Mouse (Mus musculus) C2C12 (cell line): ENCODE data around the gene Arl4c. TPM values are rescaled to one million over a fixed set of nuclear protein-coding genes. Genes with fewer than 3 reads are reported as not detected.

Source experiments
- H3K27me3 ChIP-seq: one replicate; pipeline ENCODE4 v1.6.1; 2011; ENCODE audit not compliant: control insufficient read depth, insufficient read depth, insufficient read length
- H3K36me3 ChIP-seq: one replicate; pipeline ENCODE4 v1.6.1; 2011; ENCODE audit not compliant: control insufficient read depth, insufficient read depth
- H3K4me3 ChIP-seq: one replicate; pipeline ENCODE4 v1.5.1; 2011; ENCODE audit warnings: mild to moderate bottlenecking, control low read depth; ENCODE audit not compliant: poor library complexity, insufficient read depth, severe bottlenecking
- H3K79me2 ChIP-seq: one replicate; pipeline ENCODE4 v1.6.1; 2011; ENCODE audit not compliant: control insufficient read depth, insufficient read depth
- H3K79me3 ChIP-seq: one replicate; pipeline ENCODE4 v1.6.1; 2011; ENCODE audit warnings: low read depth, control low read depth
- H3ac ChIP-seq: one replicate; pipeline ENCODE3; 2011; ENCODE audit warnings: low read depth; ENCODE audit not compliant: control insufficient read depth, insufficient read length
- CEBPB ChIP-seq: IDR thresholded peaks from one replicate; pipeline ENCODE4 v1.6.1; 2011; ENCODE audit warnings: low read depth, mild to moderate bottlenecking, control low read depth, moderate library complexity
- CTCF ChIP-seq: IDR thresholded peaks from one replicate; pipeline ENCODE4 v1.5.1; 2011; ENCODE audit not compliant: control insufficient read depth, insufficient read depth, insufficient read length
- FOSL1 ChIP-seq: IDR thresholded peaks from one replicate; pipeline ENCODE4 v1.8.0; 2011; ENCODE audit warnings: mild to moderate bottlenecking, low read length; ENCODE audit not compliant: poor library complexity, insufficient read depth, severe bottlenecking
- MAX ChIP-seq: IDR thresholded peaks from one replicate; pipeline ENCODE4 v1.6.1; 2011; ENCODE audit warnings: mild to moderate bottlenecking, control low read depth
- MYOD1 ChIP-seq: IDR thresholded peaks from one replicate; pipeline ENCODE4 v1.6.1; 2011; ENCODE audit warnings: low read depth; ENCODE audit not compliant: control insufficient read depth, insufficient read length
- MYOG ChIP-seq: IDR thresholded peaks from one replicate; pipeline ENCODE4 v1.6.1; 2011; ENCODE audit not compliant: control insufficient read depth, insufficient read length; ENCODE audit errors: extremely low read depth
- USF1 ChIP-seq: IDR thresholded peaks from one replicate; pipeline ENCODE4 v1.6.1; 2011; ENCODE audit warnings: low read depth, mild to moderate bottlenecking, control low read depth, moderate library complexity
- polyA plus RNA-seq: library from polyadenylated mRNA; unstranded; fragments of >200 nt; fragmentation: generic; extraction: Trizol; gene quantifications from one replicate; pipeline ENCODE4 v1.2.1, GENCODE M21; 2012; ENCODE audit warnings: missing spikeins

Arl4c gene
- polyA plus RNA-seq, 1 experiment, result 81.3 TPM

GRCm38 (mm10) chr1:88699856-88700791 is 1.9 kb downstream of the Arl4c start:
- Histone ChIP-seq H3K79me3 (peaks cover 49% of the 10 kb centered on the region), H3K4me3 (peak overlapping the region; percentile 96), H3K36me3 (peaks cover 47% of the 10 kb centered on the region), H3K79me2 (peaks cover 60% of the 10 kb centered on the region), H3ac (peak overlapping the region; percentile 98), H3K27me3 (no peaks in the 10 kb centered on the region)
- no peak for TF ChIP-seq CEBPB
- TF ChIP-seq USF1, result peak; percentile 60

- no peak for TF ChIP-seq MYOD1
- peaks cover 50% of the 10 kb centered on the region for H3K36me3 ChIP-seq
- peaks cover 60% of the 10 kb centered on the region for H3K79me2 ChIP-seq
- H3K27me3 ChIP-seq, result no peaks in the 10 kb centered on the region
- H3K4me3 ChIP-seq, result peak overlapping the region; percentile 96
- peaks cover 49% of the 10 kb centered on the region for H3K79me3 ChIP-seq
- H3ac ChIP-seq, result peak overlapping the region; percentile 22
Measured at GRCm38 (mm10) chr1:88699401-88699800, 2.6 kb downstream of the Arl4c start.

- Histone ChIP-seq H3K36me3 (peaks cover 50% of the 10 kb centered on the region), H3K4me3 (peak overlapping the region; percentile 96)
- TF ChIP-seq USF1 (no peak), MYOG (no peak), FOSL1 (no peak), CTCF (no peak), MAX (no peak), MYOD1 (no peak), CEBPB (no peak)
Measured at GRCm38 (mm10) chr1:88698926-88699325, 3.1 kb downstream of the Arl4c start.

GRCm38 (mm10) chr1:88698131-88698530 is 3.9 kb downstream of the Arl4c start:
- peaks cover 50% of the 10 kb centered on the region for H3K36me3 ChIP-seq
- H3ac ChIP-seq, result peak overlapping the region; percentile 56
- TF ChIP-seq USF1 (no peak), FOSL1 (no peak), CEBPB (no peak), CTCF (no peak), MYOD1 (no peak), MYOG (no peak), MAX (no peak)
- H3K79me2 ChIP-seq, result peaks cover 60% of the 10 kb centered on the region
- H3K27me3 ChIP-seq, result no peaks in the 10 kb centered on the region
- H3K4me3 ChIP-seq, result peak overlapping the region; percentile 96
- H3K79me3 ChIP-seq, result peaks cover 49% of the 10 kb centered on the region

More at GRCm38 (mm10) chr1:88698926-88699325, 3.1 kb downstream of the Arl4c start:
- H3ac ChIP-seq, result peak overlapping the region; percentile 49
- peaks cover 60% of the 10 kb centered on the region for H3K79me2 ChIP-seq
- H3K79me3 ChIP-seq, result peaks cover 49% of the 10 kb centered on the region
- no peaks in the 10 kb centered on the region for H3K27me3 ChIP-seq

GRCm38 (mm10) chr1:88696408-88696807 is 5.6 kb downstream of the Arl4c start:
- H3K79me3 ChIP-seq, result peaks cover 48% of the 10 kb centered on the region
- H3K36me3 ChIP-seq, result peaks cover 50% of the 10 kb centered on the region
- H3K4me3 ChIP-seq, result no peak overlapping the region
- TF ChIP-seq MYOG, result no peak
- TF ChIP-seq USF1, result no peak
- no peak for TF ChIP-seq MAX
- no peak for TF ChIP-seq CEBPB
- no peak for TF ChIP-seq CTCF
- no peak for TF ChIP-seq FOSL1
- no peaks in the 10 kb centered on the region for H3K27me3 ChIP-seq
- peaks cover 54% of the 10 kb centered on the region for H3K79me2 ChIP-seq
- H3ac ChIP-seq, result no peak overlapping the region

GRCm38 (mm10) chr1:88694353-88694752 is 7.7 kb downstream of the Arl4c start:
- no peak overlapping the region for H3ac ChIP-seq
- peaks cover 38% of the 10 kb centered on the region for H3K36me3 ChIP-seq
- no peaks in the 10 kb centered on the region for H3K27me3 ChIP-seq
- H3K79me2 ChIP-seq, result peaks cover 34% of the 10 kb centered on the region
- TF ChIP-seq CTCF (no peak), USF1 (no peak), MYOD1 (no peak)
- H3K4me3 ChIP-seq, result no peak overlapping the region
- peaks cover 28% of the 10 kb centered on the region for H3K79me3 ChIP-seq
